Mouse (Mus musculus): ENCODE data around the gene 4930415L06Rik. TPM values are rescaled to one million over a fixed set of nuclear protein-coding genes. Genes with fewer than 3 reads are reported as not detected.
A peak's percentile ranks its signal among the peaks of the same experiment; 100 is the strongest.

Gene 4930415L06Rik
- not detected for total RNA-seq (2021)
- long read RNA-seq, experiment 1, result 0 reads
- long read RNA-seq, experiment 2, result 0 reads

DNA sequence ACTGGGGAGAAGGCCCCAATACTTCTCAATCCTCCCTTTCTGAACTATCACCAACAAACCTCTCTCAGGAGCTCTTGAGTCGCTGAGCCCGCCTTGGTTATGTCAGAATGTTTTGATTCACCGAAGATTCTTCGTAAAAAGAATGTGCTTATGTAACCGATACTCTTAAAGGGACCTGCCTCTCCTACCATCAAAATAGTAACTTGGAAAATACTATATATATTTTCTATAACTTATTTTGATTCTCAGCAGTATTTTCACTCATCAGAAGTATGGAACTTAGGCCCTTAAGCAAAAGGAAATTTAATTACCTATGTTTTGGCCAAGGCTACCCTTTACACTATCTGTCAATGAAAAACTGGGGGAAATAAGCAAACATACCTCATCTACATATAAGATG, at the start of gene 4930415L06Rik:
4930415L06Rik (minus strand) TSS at position 101 of the 400 bp plus-strand sequence.
- DNase-seq, result no peak
- intact Hi-C loops (cut with DNase I), result no loop called here

DNA sequence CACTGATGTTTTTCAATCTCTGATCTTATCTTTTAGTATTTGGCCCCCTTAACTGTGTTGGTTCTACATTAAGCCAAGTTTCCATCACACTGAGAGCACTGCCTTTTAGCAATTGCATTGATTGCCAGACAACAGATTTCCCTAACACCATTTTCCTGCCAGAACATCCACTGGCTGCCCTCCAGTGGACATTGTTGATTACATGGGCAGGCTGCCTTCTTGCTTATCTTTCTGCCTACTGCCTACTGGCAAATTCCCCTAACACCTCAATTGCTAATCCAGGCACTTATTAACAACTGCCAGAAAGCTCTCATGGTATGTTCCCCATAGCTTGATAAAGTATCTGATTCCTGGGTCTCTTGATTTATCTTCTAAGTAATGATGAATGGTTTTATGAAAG, 46.0 kb upstream of the 4930415L06Rik start:
- intact Hi-C loops (cut with DNase I), result no loop called here
- peak; percentile 18 to 54 for DNase-seq

DNA sequence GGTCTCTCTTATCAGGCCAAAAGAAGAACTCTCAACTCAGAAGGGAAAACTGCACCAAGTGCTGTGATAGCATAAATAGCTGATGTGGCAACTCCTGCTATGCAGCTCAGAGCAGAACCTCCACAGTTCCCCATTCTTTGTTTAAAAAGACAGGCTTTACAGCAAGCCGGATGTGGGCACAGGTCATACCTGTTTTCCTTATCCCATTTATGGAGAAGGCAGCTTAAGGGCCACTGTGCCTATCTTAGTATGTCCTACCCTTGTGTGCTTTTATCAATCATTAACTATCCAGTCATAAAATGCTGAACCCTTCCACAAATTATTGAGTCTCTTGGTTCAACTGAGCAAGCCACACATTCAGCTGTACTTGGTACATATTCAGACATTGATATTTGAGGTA, 27.8 kb downstream of the 4930415L06Rik start:
- DNase-seq, result no peak
- intact Hi-C loops (cut with DNase I), result no loop called here

Other genes starting within 250 kb of the 4930415L06Rik start
- not detected for gene 4932429P05Rik, start 180.6 kb downstream of the 4930415L06Rik start, total RNA-seq (2021)